Mouse (Mus musculus): ENCODE measurements around the gene Fkbp1a.

The Fkbp1a gene

DNA sequence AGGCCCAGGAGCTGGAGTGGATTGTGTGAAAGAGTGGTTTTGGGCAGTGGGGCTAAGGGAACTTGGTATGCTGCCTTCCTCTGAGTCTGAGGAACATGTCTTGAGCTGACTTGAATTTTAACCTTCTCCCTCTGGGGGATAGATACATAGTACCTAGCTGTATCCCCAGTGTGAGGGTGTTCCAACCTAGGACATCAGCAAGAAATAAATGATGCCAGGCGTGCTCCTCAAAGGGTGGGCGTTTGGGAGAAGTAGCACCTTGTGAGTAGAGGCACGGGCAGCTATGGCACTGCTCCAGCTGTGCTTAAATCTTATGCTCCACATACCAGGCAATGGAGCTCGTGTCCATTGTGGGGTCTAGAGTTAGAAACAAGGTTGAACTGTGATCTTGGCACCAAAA, 4.3 kb downstream of the Fkbp1a start:
- no peak for DNase-seq (ENCODE audit: low spot score in 2 of 2)

DNA sequence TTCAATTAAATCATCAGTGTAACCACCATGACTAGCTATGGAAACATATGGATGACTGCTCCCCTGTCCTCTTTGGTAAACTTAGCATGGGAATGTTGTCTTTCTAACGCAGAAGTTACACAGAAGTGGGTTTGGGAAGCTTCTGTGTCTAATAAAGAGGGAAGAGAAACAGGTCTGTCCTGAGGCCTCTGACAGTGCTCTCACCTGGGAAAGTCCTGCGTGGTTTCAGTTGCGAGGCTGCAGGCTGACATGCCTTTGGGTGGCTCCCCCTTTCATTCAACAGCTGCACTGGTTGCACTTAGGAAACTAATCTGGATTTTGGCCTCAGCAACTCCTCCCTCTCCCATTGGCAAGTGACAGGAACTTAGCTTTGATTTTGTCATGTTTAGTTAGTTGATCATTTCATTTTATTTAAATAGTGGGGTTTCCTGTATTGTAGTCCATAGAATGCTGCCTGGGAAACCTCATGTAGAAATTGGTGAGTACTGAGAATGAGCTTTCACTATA, 7.4 kb downstream of the Fkbp1a start:
- DNase-seq (ENCODE audit: low spot score in 2 of 2) = no peak

DNA sequence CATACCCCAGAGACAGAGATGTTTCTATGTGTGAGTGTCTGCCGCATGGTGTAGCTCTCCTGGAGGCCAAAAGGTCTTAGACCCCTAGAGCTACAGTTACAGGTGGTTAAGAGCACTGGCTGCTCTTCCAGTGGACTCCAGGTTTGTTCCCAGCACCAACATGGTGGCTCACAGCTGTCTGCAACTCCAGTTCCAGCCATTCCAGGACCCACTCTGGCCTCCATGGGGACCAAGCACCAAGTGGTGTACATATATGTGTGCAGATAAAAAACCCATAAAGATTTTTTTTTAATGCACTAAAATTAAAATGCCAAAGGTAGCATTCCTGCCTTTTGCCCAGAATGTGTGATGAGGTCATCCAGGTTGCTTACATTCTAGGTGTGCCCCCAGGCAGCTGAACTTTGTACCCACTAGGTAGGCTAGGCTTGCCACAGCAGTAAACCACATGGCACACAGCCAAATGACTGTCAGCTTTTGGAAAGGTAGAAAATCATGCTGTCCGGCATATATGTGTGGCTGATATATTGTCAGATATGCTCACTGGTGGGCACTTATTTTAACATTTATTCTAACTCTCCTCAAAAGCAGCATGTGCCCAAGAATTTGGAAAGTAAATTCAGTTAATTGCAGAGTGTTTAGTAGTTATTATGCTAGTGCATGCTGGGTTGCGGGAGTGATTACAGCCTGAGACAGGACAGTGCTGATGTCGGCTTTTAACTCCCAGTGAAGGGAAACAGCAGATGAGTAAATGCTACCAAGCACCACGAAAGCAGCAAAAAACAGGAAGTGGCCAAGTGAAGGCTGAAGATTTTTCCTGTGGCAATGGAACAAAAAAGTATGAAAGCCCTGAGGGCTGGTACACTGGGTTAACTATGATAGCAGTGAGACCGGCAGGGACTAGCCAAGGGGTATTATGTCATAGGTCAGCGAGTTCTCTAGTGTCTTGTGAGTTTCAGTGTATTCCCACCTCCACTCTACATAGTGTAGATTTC, 20.9 kb downstream of the Fkbp1a start:
- DNase-seq (ENCODE audit: low spot score in 2 of 2) = peak in 1 of 2 experiments; percentile 27

DNA sequence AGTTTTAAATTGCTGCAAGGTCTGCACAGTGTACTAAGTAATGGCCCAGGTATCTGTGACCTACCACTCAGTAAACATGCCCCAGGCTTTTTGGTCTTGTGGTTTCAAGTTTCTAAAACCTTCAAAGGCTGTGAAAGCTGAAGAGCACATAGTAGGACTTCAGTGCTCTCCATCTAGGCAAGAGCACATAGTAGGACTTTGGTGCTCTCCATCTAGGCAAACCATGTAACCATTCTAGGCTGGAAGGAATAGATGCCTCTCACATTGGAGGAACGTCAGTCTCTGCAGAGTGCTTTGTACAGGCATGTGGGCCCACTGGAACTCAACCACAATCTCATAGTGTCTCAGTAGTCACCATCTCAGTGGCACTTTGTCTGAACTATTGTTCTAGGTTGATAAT, 21.7 kb downstream of the Fkbp1a start:
- DNase-seq (ENCODE audit: low spot score in 2 of 2) = no peak

DNA sequence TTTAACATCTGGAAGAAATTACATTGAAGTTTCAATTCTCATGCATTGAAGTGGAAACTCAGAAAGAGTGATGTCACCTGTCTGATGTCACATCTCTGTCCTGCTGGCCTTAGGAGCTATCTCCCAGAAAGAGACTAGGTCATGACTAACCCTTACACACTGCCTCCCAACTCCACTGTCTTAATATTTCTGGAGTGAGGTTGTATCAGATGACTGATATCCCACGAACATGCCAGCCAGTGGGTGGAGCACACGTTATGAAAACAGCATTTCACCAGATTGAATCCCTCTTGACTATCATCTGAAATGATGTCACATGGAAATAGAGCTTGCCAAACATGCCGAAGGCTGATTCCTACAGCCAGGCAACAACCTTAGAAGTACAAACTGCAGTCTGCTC, 22.7 kb downstream of the Fkbp1a start:
- peak in 1 of 2 experiments; percentile 18 for DNase-seq (ENCODE audit: low spot score in 2 of 2)

DNA sequence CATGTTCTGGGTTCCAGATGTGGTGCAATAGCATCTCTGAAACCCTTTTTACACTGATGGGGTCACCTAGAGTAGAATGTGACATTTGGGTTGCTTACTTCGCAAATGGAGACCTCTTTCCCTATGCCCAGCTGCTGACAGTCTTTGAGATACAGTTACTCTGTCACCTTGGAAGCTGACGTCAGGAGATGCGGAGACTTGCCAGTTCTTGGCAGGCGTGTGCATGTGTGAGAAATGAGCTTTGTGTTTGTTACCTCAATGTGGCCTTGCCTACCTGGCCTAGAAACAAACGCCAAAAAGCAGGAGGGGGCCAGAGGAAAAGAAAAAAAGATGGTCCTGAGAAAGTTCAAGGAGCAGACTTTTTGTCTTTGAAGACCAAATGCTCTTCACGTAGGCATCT, 24.6 kb downstream of the Fkbp1a start:
- no peak for DNase-seq (ENCODE audit: low spot score in 2 of 2)

DNA sequence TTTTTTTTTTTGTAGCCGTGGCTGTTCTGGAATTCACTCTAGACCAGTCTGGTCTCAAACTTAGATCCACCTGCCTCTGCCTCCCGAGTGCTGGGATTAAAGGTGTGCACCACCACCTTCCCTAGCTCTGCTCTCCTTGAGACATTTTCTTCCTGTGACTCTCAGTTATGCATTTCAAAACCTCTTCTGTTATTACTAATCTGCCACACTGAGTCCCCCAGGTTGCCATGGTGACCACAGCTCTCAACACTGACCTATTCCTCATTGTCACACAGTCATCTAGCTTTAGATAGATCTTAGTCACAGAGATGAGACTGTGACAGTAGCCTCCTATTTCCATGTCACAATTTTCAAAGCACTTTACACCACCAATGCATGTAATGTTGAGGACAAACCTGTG, 27.2 kb downstream of the Fkbp1a start:
- no peak for DNase-seq (ENCODE audit: low spot score in 2 of 2)

DNA sequence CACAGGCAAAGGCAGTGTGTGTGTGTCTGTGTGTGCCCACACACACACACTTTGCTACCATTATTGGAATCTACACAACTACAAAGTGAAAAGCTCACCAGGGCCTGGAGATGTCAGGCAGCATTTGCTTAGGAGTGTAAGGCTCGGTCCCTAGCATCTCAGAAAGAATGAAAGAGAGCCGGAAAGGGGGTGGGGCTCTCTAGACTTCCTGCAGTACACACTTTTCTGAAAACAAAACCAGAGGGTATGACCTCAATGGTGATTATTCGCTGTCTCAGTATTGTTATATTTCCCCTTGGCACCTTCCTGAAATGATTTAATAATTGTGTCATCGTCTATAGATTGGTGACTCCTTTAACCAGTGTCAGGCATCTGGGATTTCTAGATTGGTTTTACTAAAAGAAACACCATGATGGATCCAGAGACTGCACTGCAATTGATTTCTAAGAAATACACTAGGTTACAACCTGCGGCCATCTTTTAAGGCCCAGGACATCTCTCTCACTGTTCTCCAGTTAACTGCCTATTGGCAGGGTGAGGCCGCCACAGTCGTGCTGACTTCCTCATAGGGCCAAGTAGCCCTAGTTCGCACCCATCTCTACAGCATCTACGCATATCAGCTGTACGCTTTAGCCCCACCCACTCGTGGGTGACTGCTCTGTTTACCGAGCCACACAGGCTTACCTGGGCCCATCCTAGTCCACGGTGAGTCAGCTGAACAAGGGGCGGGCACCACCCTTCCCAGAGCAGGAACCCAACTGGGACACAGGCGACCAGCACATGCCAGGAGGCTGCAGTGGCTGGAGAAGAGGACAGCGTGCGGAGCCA, 29.8 kb downstream of the Fkbp1a start, which contains the start of gene Sdcbp2:
TSS of gene Sdcbp2 (plus strand) at position 750 of the 828 bp plus-strand sequence.
- no peak for DNase-seq (ENCODE audit: low spot score in 2 of 2)

DNA sequence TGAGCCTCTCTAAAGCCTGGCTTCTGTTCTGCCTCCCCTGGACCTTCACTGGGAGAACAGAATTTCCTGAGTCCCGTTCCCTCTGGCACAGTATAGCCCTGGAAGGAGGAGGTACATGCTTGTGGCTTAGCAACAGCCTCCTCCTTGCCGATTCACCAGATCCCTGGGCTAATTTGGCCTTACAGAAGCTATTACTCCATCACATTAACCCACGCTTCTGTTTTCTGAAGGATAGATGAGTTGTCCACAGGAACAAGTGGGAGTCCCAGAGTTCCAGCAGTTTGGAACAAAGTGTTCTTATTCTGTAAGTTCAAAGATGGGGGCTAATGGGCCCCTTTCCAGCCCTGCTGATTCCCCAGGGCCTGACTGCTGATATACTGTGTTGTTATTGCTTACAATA, 31.4 kb downstream of the Fkbp1a start:
- DNase-seq (ENCODE audit: low spot score in 2 of 2) = no peak

DNA sequence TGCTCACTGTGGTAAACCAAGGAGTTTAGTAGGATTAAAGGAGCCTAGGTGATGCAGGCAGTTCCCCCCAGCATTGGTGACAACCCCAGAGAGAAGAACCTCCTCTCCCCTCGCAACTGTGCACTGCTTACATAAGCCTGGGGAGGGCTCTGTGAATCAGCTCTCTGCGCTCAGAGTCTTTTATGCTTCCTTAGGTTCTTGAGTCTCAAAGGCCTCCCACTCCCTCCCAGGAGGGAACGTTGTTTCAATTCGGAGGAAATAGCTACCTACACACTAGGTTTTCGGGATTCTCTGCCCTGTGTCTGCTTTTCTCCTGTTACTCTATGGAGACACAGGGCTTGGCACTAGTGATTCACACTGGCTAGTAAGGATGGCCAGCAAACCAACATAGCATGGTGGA, 32.3 kb downstream of the Fkbp1a start:
- DNase-seq (ENCODE audit: low spot score in 2 of 2) = no peak

DNA sequence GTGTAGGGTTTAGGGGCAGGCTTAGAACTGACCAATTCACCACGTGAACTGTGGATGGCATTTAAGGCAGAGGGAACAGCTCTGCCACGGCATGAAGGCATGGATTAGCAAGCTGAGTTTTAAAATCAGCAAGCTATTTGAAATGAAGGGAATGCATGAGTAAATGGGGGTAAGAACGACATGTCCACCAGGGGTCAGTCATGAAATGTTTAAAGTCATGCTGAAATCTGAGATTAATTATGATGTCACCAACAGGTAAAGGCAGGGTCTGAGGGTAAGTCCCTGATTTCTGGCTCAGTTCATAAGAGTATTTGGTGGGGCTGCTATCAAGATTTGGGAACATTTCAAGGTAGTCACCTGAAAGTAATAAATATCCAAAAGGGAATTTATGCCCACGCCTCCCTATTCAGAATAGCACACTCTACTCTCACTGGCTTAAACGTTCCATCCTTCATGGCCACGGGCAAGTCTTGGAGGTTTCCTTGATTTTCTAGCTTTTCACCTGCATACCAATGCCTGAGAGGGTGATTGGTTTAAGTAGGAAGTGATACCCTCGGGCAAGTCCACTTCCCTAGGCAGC, 32.9 kb downstream of the Fkbp1a start:
- peak; percentile 25 to 35 for DNase-seq (ENCODE audit: low spot score in 2 of 2)

DNA sequence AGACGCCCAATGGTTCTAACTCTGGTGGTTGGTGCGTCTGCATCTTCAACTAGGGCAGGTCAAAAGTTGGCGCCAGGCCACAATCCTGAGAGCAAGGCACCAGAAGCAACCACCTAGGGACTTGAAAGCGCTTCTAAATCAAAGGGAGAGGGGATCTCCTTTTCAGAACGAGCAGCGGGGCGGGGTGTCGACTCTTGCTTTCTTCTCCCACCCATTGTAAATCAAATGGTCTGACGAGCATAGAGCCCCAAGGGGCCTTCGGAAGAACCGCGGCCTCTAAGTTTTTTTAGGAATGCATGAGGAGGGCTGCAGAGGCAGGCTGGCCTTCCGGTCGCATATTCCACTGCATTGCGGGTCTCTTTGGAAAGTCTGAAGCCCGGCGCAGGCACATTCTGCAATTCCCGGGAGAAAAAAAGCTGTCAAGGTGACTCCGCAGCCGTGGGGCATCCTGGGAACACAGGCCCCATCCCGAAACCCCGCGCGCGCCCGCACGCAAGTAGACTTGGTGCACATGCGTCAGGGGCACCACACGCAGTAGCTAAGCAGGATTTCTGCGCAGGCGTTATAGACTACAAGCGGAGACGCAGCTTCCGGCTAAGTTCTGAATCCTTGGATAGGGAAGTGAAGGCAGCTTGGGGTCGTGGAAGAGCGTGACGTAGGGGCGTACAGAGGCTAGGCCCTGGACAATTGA, 33.6 kb downstream of the Fkbp1a start:
- DNase-seq (ENCODE audit: low spot score in 2 of 2) = peak; percentile 91

DNA sequence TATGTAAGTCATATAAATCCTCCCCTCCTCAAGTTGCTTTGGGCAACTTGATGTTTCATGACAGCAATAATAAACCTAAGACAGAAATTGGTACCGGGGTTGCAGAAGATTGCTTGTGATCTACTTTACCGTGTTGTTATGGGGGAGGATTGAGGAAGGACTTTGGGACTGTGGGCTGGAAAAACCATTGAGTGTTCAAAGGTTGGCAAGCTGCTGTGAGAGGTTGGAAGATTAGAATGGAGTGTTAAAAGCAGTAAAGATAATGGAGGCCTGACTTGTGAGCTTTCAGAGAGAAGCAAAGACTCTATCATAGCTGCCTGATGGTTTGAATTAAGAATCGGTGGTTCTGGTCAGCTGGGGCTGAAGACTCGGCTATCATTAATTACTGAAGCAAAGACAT, 36.9 kb downstream of the Fkbp1a start:
- no peak for DNase-seq (ENCODE audit: low spot score in 2 of 2)

DNA sequence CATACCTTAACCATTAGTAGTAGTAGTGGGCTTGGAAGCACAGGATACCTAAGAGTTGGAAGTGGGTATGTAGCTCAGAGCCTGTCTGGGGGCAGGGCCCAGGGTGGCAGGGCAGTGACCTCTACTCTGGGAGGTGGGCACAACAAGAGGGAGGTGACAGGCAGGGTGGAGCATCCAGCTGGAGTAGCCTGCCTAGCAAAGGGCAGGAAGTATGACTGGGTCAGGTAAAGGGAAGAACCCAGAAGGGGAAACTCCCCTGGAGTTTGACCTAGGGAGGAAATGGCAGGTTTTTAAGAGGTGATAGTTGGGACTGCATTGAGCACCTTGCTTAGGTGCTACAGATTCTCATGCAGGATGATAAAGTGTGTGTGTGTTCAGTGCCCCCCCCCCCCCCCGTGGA, 38.7 kb downstream of the Fkbp1a start:
- no peak for DNase-seq (ENCODE audit: low spot score in 2 of 2)

DNA sequence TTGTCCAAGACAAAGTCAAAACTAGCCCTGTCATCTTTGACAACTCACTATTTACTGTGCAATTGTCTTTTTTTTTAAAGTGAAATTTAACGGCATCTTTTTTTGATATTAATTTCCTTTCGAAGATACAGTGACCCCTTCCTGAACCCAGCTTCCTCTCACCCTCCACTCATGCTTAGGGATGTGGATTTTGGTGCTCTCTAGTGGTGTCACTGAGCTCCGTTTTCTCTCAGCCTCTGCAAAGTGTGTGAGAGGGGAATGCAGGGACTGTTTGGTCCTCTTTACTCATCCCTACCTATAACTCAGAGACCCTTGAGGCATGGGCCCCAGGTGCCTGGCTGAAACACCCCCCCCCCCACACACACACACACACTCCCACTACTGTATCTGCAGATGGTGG, 43.7 kb downstream of the Fkbp1a start:
- DNase-seq (ENCODE audit: low spot score in 2 of 2) = no peak

DNA sequence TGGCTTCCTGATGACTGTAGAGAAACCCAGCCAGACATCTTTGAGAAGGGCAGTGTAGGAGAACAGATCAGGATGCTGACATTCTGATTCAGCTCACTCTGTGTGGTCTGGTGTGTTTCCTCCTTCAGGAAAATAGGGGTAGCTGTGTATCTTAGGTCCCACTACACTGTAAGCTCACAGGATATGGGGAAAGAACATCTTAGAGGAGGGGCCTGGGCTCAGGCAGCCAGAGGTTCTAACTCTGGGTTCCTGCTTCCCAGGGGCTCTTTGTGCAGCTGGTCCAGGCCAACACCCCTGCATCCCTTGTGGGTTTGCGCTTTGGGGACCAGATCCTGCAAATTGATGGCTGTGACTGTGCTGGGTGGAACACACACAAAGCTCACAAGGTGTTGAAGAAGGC, 44.5 kb downstream of the Fkbp1a start:
- no peak for DNase-seq (ENCODE audit: low spot score in 2 of 2)

DNA sequence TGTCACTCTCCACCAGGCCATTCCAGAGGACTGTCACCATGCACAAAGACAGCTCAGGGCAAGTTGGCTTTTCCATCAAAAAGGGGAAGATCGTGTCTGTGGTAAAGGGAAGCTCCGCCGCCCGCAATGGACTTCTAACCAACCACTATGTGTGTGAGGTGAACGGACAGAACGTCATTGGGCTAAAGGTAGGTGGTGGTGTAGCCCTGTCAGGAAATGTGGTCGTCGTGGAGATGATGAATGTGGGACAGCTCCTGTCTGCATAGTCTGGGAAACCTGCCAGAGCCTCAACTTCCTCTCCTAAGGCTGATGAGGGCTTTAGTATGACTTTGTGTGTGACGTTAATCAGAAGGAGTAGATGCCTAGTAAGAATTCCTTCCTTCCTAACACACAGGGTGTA, 45.0 kb downstream of the Fkbp1a start:
- DNase-seq (ENCODE audit: low spot score in 2 of 2) = no peak

DNA sequence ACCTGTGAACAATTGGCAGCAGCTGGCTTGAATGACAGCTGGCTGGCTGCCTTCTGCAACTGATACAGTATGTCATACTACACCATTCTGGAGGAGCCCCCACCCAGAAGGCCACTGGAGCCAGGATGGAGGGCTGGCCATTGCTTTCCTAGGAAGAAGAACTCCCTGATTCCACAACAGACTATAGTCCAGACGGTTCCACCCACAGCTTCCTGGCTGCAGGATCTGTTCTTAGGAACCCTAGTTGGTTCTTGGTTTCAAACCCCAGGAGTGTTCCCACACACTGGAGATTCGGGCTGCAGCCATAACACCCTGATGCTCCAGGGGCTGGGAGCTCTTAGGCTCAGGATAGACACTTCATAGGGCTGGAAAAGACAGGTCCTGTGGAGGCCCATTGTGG, 55.8 kb downstream of the Fkbp1a start:
- no peak for DNase-seq (ENCODE audit: low spot score in 2 of 2)

DNA sequence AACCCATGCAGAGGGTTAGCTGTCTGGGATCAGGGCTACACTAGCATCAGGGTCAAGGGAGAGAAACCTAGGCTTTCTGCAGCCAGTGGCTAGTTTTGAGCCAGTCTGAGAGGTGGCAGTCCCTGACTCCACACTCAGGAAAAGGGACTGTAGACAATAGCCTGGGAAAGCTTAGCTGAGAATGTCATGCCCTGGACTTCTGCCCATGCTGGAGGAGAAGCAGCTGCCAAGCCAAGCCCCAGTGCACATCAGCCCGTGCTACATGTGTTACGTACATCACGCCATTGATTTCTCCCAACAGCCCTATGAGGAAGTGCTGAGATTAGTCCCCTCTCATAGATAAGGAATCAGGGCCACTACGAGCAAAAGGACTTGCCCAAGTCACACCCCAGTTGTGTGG, 59.8 kb downstream of the Fkbp1a start:
- no peak for DNase-seq (ENCODE audit: low spot score in 2 of 2)

DNA sequence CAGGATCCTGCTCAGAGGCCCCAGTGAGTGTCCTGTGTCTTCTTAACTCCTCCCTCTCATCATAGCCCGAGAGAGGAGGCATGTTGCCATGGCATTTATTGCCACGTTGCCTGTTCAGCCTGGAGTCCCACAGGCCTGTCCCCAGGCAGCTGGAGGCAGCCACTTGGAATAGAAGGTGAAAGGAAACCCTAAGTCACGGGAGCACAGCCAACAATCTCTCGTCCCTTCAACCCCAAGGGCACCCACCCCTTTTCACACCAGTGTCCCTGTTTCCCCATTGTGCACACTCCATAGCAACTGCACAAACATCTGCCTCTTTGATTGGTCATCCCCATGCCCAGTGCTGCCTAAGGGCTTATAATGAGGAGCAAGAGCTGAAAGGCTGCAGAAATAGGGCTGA, 61.3 kb downstream of the Fkbp1a start:
- no peak for DNase-seq (ENCODE audit: low spot score in 2 of 2)

DNA sequence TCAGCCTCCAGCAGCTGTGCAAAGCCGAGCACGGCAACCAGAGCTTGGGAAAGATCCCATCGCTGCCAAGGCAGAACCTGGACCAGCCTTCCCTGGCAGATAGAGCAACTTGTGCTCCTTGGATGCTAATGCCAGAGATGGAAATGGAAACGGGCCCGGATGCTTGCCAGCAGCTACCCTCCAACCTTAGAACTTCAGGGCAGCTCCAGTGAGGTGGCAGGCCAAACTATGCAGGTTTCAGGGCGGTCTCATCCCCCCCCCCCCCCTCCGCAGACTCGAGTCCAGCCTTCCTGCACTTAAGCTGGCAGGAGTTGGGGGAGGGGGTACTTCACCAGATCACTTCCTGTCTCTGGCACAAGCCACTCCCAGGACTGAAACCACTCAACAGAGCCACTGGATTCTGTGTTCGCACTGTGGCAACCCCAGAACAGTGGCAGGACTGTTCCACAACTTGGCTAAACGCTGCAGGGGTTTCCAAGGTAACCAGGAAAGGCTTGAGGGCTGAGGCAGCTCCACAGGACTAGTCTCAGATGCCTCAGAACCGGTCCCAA, 63.2 kb downstream of the Fkbp1a start:
- no peak for DNase-seq (ENCODE audit: low spot score in 2 of 2)

All from heart, adult 9 months (tissue).